Mouse (Mus musculus) heart, postnatal 0 days (tissue): ENCODE measurements around the gene Nanp. TPM values are rescaled to one million over a fixed set of nuclear protein-coding genes. Genes with fewer than 3 reads are reported as not detected.

Experiments
- ATAC-seq: fragments of 200-750 bp; cut with Nextera tagmentation; 2 replicates; pipeline ENCODE4 v1.8.0; 2017; ENCODE audit warnings: low read depth, moderate number of reproducible peaks, moderate library complexity; ENCODE audit not compliant: insufficient read depth
- DNase-seq: peaks from one replicate; pipeline ENCODE4 v3.0.0-alpha.2; 2016; ENCODE audit warnings: low spot score
- H3K27ac ChIP-seq: fragments of 300-500 bp; sonication (generic); 2 replicates; pipeline ENCODE4 v1.5.1; 2014; ENCODE audit warnings: low read depth, mild to moderate bottlenecking
- H3K27me3 ChIP-seq: fragments of 300-500 bp; sonication (generic); 2 replicates; pipeline ENCODE4 v1.6.1; 2014; ENCODE audit warnings: low read length, mixed read lengths; ENCODE audit not compliant: control insufficient read depth, insufficient read depth
- H3K36me3 ChIP-seq: fragments of 300-500 bp; sonication (generic); replicated peaks from 2 replicates; pipeline ENCODE4 v1.6.1; 2014; ENCODE audit warnings: low read length, mixed read lengths; ENCODE audit not compliant: control insufficient read depth, insufficient read depth
- H3K4me1 ChIP-seq: fragments of 300-500 bp; sonication (generic); 2 replicates; pipeline ENCODE4 v1.6.1; 2014; ENCODE audit warnings: antibody characterized with exemption; ENCODE audit not compliant: control insufficient read depth, insufficient read depth
- H3K4me2 ChIP-seq: fragments of 300-500 bp; sonication (generic); 2 replicates; pipeline ENCODE4 v1.6.1; 2014; ENCODE audit warnings: low read depth, mild to moderate bottlenecking, low read length, moderate library complexity
- H3K4me3 ChIP-seq: fragments of 300-500 bp; sonication (generic); 2 replicates; pipeline ENCODE4 v1.5.1; 2014; ENCODE audit warnings: low read depth, low read length
- H3K9ac ChIP-seq: fragments of 300-500 bp; sonication (generic); replicated peaks from 2 replicates; pipeline ENCODE4 v1.6.1; 2014; ENCODE audit warnings: low read depth, low read length, mixed read lengths
- H3K9me3 ChIP-seq: fragments of 300-500 bp; sonication (generic); replicated peaks from 2 replicates; pipeline ENCODE4 v1.6.1; 2016; ENCODE audit warnings: low read length; ENCODE audit not compliant: control insufficient read depth
- CTCF ChIP-seq: IDR thresholded peaks from 2 replicates; pipeline ENCODE4 v1.5.1; 2016; ENCODE audit warnings: antibody characterized with exemption, control low read depth, low read depth
- EP300 ChIP-seq: IDR thresholded peaks from 2 replicates; pipeline ENCODE4 v1.6.1; 2016; ENCODE audit warnings: antibody characterized with exemption, low read depth
- WGBS: fragments of 180-500 bp; shearing (Covaris S2); extraction: QIAGEN DNeasy Blood & Tissue Kit; methylation state at CpG from one replicate; pipeline ENCODE4 v1.1.7; 2014; 5-methylcytosine and 5-hydroxymethylcytosine counted together
- polyA plus RNA-seq: library from polyadenylated mRNA; unstranded; fragments of >200 nt; fragmentation: Nextera tagmentation; extraction: Ambion mirVana; gene quantifications from 2 replicates; pipeline ENCODE4 v1.2.1, GENCODE M21; 2015
- total RNA-seq: library from RNA; depleted of rRNA; stranded (reverse); fragments of >200 nt; gene quantifications from 2 replicates; pipeline ENCODE4 v1.2.3, GENCODE M21; 2014; ENCODE audit warnings: low replicate concordance

Gene Nanp
- total and polyA plus RNA-seq, 2 experiments from 2014 or later = 9.3 to 11.7 TPM

DNA sequence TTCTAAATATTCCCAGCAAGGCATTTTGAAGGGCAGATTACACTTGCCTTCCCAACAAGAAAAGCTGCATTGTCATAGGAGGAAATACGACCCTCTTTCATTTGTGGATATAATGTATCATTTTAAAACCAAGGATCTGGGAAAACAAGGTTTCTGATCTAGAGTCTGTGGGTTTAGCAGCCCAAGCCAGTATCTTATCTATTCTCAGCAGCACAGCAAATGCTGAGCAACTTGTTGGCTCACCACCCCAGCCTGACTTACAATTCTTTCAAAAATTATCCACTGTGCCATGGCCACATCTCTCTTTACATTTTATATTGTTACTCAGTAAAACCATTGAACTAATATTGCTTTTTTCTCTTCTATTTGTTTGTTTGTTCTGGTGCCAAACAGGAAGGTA lies 27.9 kb downstream of the Nanp start:
- no peak overlapping the region for H3K4me3 ChIP-seq
- 45% methylated on average over 1 of the region's 1 CpGs for WGBS
- ATAC-seq = no peak

DNA sequence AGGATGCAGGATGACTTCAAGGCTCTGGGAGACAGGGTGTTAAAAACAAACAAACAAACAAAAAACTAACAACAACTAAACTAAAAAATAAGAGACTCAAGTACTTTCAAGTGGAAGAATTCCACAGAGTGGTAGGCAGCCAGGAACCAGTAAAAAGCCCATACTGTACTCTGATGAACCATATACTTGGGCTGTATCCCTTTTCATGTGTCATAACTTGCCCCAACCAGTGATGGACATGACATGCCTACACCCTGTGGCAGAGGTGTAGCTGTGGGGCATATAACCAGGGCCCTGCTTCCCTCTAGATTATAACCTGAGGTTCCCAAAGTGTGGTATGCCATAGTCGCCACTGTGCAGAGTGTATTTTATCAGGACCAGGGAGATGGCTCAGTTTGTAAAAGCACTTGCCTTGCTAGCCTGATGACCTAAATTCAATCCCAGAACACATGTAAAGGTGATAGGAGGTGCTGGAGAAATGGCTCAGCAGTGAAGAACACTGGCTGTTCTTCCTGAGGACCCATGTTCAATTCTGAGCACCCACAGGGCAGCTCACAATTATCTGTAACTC lies 29.6 kb downstream of the Nanp start:
- Histone ChIP-seq H3K4me2 (peak overlapping the region; percentile 93), H3K9me3 (no peaks in the 10 kb centered on the region), H3K4me1 (no peaks in the 10 kb centered on the region), H3K4me3 (peak overlapping the region; percentile 70), H3K36me3 (no peaks in the 10 kb centered on the region), H3K9ac (peak overlapping the region; percentile 65; the same call in 1 of the 2 replicates), H3K27ac (no peak overlapping the region), H3K27me3 (peaks cover 20% of the 10 kb centered on the region; the same call in 1 of the 2 replicates)
- no peak for DNase-seq
- TF ChIP-seq CTCF = no peak
- no peak for TF ChIP-seq EP300
- no peak for ATAC-seq
- WGBS = 63% methylated on average over 1 of the region's 1 CpGs

More for the DNA sequence above, 27.9 kb downstream of the Nanp start:
- TF ChIP-seq EP300 (no peak), CTCF (no peak)
- no peak overlapping the region for H3K4me2 ChIP-seq
- no peak for DNase-seq
- H3K36me3 ChIP-seq = no peaks in the 10 kb centered on the region
- no peak overlapping the region for H3K27ac ChIP-seq
- no peaks in the 10 kb centered on the region for H3K4me1 ChIP-seq
- no peak overlapping the region for H3K9ac ChIP-seq
- H3K9me3 ChIP-seq = no peaks in the 10 kb centered on the region
- peaks cover 20% of the 10 kb centered on the region; the same call in 1 of the 2 replicates for H3K27me3 ChIP-seq

DNA sequence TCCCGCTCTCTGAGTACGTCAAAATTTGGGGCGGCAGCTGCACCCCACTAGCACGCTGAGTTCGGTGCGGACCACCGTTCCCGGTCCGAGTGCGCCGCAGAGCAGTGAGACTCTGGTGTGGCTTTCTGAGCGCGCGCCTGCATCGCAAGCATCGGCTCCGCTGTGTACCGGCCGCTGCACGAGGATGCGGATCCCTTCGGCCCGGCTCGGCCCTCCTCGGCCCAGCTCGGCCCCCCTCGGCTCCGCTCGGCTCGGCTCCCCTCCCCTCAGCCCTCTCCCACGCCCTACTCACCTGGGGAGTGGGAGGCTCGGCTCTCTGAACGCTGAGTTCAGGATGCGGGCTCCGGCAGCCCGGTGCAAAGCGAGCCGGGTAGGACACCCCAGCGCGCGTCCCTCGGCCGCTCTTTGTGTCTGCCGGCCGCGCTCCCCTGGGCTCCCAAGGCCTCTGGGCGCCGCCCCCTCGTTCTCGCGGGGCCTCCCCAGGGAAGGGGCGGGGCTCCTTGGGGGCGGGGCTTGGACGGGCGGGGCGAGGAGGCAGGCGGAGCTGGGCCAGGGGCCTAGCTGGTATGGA lies 30.2 kb downstream of the Nanp start:
- no peaks in the 10 kb centered on the region for H3K4me1 ChIP-seq
- no peak for TF ChIP-seq EP300
- no peak for TF ChIP-seq CTCF
- no peak overlapping the region for H3K27ac ChIP-seq
- H3K9me3 ChIP-seq = no peaks in the 10 kb centered on the region
- peaks cover 20% of the 10 kb centered on the region; the same call in 1 of the 2 replicates for H3K27me3 ChIP-seq
- under 1% methylated on average over 54 of the region's 57 CpGs for WGBS
- H3K4me2 ChIP-seq = peak overlapping the region; percentile 93
- ATAC-seq = peak; percentile 88
- no peaks in the 10 kb centered on the region for H3K36me3 ChIP-seq
- peak; percentile 41 for DNase-seq
- peak overlapping the region; percentile 70 for H3K4me3 ChIP-seq
- H3K9ac ChIP-seq = peak overlapping the region; percentile 65

DNA sequence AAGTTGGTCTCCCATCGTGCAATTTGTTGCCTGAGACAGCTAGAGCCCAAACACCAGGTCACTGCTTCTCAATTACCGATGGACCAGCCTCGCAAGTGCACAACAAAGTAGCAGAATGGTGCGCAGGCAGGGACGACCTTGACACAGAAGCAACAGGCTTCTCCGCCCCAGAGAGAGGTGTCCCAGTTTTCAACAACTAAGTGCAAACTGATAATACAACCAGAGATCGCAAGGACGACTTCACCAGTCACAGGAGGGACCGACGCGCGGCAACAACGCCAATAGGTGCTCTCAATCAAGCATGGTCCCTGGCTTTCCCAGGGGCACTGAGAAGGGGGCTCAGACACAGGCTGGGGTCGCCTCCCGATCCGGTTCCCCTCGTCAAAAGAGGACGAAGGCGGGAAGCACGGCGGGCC lies 30.7 kb downstream of the Nanp start:
- Histone ChIP-seq H3K36me3 (no peaks in the 10 kb centered on the region), H3K4me2 (peak overlapping the region; percentile 93), H3K27ac (no peak overlapping the region), H3K9ac (peak overlapping the region; percentile 65), H3K27me3 (peaks cover 20% of the 10 kb centered on the region; the same call in 1 of the 2 replicates), H3K9me3 (no peaks in the 10 kb centered on the region), H3K4me3 (peak overlapping the region; percentile 70), H3K4me1 (no peaks in the 10 kb centered on the region)
- TF ChIP-seq CTCF = no peak
- DNase-seq (no peak), ATAC-seq (no peak)
- WGBS = under 1% methylated on average over 21 of the region's 21 CpGs

DNA sequence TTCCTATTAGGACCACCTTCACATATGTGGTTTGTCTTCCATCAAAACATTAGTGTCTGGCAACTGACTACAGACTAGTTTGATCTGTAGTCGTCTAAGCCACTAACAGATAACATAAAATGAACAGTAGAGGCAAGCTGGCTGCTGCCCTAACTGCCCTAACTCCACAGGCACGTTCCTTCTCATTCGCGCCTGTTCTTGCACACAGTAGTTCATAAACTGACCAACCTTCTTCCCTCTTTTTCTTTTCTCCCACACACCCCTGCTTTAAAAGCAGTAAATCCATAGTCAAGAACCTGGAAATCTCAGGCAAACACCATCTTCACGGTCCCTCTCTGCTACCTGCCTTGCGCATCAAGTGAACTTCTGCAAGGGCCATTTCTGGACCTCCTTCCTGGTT lies 31.2 kb downstream of the Nanp start:
- no peaks in the 10 kb centered on the region for H3K36me3 ChIP-seq
- no peak overlapping the region for H3K27ac ChIP-seq
- no peak for DNase-seq
- peak overlapping the region; percentile 93 for H3K4me2 ChIP-seq
- no peaks in the 10 kb centered on the region for H3K4me1 ChIP-seq
- WGBS = 53% methylated on average over 6 of the region's 6 CpGs
- H3K27me3 ChIP-seq = peaks cover 20% of the 10 kb centered on the region; the same call in 1 of the 2 replicates
- TF ChIP-seq EP300 = no peak
- no peak for TF ChIP-seq CTCF
- no peaks in the 10 kb centered on the region for H3K9me3 ChIP-seq
- no peak for ATAC-seq
- H3K9ac ChIP-seq = peak overlapping the region; percentile 65; the same call in 1 of the 2 replicates
- peak overlapping the region; percentile 70 for H3K4me3 ChIP-seq
